Mouse (Mus musculus) left cerebral cortex, postnatal 10 days (tissue): ENCODE data around the gene Zdhhc7. TPM values are rescaled to one million over a fixed set of nuclear protein-coding genes. Genes with fewer than 3 reads are reported as not detected.
A peak's percentile ranks its signal among the peaks of the same experiment; 100 is the strongest.

Source experiments
- DNase-seq, 2 experiments: peaks; one replicate each; pipeline ENCODE4 v3.0.0; 2021 to 2022; ENCODE audit warnings: low spot score in 2 of 2, mixed read lengths in 1 of 2; ENCODE audit errors: extremely low spot score in 1 of 2
- intact Hi-C: fragments of 180-260 bp; cut with DNase I; formaldehyde crosslinking; loops from one replicate; pipeline ENCODE4 v1.15.1; 2025
- total RNA-seq, 2 experiments: library from RNA; stranded (reverse); gene quantifications; 2 replicates each; pipeline ENCODE4 v1.2.3; 2021

Gene Zdhhc7
- 10 to 100 TPM; 32.4 to 36.1 TPM for total RNA-seq

DNA sequence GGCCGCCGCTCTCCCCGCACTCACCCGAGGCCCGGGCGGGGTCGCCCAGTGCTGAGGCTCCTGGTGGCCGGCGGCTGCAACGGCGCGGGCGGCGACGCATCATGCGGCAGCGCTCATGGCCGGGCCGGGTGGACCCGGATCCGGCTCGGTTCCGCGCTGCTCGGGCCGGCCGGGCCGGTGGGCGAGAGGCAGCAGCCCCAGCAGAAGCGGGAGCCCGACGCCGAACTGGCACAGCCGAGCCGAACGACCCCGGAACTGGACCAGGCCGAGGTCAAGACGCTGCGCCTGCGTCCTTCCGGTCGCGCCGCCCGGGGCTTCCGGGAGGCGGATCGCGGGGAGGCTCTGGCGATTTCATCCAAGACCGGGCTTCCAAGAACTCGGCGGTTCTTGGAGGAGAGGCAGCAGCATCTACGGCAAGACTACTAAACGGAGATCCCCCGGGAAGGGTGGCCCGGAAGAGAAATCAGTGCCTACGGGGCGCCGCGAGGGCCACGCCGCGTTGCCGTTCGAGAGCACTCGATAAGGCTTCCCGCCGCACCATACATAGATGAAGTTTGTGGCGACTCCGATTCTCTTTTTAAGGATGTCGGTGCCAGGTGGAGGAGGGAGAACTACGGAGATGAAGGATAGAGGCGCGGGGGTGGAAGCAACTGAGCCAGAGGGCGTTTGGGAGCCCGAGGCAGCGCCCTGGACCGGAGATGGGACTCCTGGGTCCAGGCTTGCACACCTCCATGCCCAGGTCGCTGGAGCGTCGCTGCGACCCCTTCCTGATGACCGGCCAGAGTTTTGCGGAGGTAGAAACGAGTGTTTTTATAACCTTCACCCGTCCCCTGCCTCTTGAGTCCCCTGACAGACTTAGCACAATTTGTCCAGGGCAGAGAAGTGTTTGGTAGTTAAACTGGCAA lies at the start of gene Zdhhc7:
Gene Zdhhc7 (minus strand): TSS at position 415 of the 905 bp plus-strand sequence.
- peak; percentile 70 to 90 for DNase-seq
- intact Hi-C loops = no loop called here

DNA sequence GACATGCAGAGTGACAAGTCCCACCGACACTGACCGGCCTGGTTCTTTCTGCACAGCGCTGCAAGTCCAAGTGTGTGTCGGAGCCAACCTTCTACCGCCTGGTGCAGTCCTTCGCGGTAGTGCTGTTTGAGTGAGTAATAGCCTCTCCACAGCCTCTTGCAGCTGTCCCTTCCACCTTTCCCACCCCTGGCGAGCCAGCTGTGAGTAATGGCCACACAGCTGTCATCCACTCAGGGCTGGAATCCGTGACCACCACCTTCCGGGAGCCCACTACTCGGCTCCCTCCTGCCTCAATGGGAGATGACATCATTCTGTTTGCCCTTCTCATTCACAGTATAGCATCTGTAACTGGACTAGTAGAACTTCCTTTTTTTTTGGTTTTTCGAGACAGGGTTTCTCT lies 48.7 kb upstream of the Zdhhc7 start:
- no peak for DNase-seq
- intact Hi-C loops = no loop called here

DNA sequence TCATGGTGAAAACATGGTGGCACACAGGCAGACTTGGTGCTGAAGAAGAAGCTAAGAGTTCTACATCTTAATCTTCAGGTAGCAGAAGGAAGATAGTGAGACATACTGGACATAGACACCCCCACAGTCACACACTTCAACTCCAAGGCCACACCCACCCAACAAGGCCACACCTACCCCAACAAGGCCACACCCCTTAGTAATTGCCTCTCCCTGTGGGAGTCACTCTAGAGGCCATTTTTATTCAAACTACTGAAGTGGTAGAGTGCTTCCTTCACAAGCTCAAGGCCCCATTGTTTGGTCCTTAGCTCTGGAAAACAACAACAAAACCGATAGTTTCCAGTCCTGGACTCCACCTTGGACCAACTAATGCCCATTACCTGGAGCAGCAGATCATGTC lies 44.8 kb upstream of the Zdhhc7 start:
- intact Hi-C loops = no loop called here
- DNase-seq = no peak

DNA sequence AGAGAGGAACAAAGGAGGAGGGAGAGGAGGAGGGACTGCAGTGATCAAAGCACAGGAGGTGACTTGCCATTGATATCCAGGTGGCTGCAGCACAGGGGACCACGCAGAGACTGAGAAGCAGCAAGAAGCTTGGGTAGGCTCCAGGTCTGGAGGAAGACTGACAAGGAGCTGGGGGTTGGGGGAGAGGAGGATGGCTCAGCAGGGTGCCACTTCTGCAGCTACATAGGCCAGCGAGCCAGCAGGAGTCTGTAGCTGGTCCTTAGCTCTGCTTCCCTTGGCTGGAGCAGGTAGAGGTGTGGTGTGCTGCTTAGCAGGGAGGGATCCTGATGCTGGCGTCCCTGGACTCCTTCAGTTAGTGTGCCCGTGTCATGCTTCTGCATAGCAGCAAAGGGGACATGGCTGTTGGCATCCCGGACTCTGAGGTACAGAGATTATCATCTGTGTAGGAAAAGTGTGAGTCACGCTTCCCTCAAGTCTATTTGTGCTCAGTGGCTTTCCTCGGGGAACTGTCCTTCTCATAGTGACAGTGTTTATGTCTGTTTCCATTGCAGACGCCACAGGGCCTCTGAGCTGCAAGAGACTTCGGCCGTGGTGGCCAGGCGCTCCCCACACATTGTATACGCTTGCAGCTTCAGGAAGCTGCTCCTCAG lies 43.5 kb upstream of the Zdhhc7 start:
- intact Hi-C loops = no loop called here
- DNase-seq = no peak

DNA sequence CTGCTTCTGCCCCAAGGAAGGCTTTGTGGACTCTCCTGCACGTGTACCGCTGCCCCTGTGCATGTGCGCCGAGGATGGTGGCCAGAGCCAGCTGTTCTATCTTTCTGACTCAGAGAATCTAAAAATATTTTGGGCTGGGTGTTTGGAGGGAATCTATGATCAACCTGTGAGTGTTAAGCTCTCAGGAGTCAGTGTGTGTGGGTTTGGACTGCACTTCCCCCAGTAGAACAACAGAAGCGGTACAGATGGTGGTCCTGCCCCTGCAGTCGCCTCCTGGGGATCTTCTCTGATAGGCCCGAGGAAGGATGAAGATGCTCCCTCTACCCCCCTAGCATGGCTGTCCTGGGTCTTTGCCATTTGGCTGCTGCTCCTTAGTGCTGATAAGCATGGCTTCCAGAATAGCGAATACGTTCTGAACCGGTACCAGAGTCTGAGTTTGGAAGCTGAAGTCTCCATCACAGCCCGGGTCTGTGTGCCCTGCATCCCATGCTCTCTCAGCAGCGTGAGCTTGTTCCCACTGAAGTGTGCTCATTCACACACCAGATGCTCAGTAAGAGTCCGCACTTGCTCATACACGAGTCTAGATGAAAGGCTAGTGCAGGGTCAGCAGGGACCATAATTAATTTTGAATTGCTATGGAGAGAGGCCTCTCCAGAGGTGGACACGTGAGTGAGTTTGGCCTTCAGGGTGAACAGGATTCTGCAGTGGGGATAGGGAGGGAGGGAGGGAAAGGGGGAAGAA lies 42.8 kb upstream of the Zdhhc7 start:
- intact Hi-C loops = no loop called here

DNA sequence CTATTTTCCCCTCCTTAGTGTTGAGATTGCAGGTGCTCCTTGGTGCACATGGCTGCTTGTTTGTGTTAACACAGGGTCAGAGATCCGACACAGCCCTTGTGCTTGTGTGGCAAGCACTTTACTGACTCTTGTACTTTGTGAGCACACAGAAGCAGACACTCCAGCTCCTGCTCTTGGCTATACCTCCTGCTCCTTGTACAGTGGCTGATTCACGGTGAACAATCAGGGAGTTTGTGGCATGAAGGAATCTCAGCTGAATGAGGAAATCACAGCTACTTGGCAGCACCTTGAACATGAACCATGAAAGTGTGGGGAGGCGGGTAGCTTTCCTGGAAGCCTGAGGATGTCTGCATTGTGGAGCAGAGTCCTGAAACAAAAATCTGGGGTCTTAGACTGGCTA lies 39.5 kb upstream of the Zdhhc7 start:
- DNase-seq = no peak

More for the DNA sequence above, 42.8 kb upstream of the Zdhhc7 start:
- DNase-seq = peak in 1 of 2 experiments; percentile 23

DNA sequence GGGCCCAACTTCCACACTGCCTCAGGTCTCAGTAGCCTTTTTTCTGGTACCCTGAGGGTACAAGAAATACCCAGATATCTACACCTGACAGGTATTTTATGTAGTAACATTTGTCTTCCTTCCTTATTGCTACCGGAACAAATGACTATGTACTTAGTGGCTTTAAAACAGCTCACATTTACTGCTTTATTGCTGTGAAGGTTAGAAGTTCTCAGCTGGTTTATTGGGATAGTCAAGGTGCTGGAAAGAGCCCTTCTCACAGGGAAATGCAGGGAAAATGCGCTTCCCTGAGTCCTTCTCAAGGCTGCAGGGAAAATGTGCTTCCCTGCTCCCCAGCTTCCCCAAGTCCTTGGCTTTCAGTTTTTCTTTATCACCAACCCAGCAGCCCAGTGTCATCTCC lies 37.7 kb upstream of the Zdhhc7 start:
- intact Hi-C loops = no loop called here
- DNase-seq = no peak

More for the DNA sequence above, 39.5 kb upstream of the Zdhhc7 start:
- intact Hi-C loops = no loop called here

DNA sequence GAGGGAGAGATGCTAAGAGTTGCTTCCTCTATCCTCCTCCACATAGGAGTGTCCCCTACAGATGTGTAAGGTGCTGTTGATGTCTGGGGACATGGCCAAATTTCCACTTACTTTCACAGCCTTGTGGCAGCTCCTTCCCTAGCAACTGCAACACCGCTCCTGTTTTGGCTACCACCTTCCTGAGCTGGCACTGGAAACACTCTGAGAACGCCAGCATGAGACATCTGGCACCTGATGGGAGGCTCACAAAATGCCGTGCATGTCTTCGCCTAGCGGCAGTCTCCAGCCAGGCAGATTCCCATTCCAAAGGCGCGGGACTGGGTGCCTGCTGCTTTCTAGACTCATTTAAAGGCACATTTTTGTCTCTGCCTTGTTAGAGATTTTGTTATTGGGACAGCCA lies 35.3 kb upstream of the Zdhhc7 start:
- peak in 1 of 2 experiments; percentile 61 for DNase-seq
- intact Hi-C loops = no loop called here

DNA sequence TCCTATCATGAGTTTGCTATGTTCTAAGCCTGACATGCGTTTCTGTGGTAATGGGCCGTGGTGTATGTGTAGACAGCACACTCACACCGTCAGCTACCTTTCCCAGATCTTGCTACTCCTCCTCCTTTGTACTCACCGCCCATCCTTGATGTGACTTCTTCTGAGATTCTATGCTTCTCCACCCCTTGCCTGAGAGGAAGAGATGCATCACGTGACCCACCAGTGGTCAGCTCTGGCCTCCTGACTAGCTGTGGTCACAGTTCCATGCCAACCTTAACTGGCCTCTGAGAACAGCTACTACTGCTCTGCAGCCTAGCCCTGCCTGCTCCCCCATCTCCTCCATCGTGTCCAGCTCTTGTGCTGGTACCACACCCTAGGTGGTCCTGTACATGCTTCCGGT lies 34.4 kb upstream of the Zdhhc7 start:
- intact Hi-C loops = no loop called here
- no peak for DNase-seq

DNA sequence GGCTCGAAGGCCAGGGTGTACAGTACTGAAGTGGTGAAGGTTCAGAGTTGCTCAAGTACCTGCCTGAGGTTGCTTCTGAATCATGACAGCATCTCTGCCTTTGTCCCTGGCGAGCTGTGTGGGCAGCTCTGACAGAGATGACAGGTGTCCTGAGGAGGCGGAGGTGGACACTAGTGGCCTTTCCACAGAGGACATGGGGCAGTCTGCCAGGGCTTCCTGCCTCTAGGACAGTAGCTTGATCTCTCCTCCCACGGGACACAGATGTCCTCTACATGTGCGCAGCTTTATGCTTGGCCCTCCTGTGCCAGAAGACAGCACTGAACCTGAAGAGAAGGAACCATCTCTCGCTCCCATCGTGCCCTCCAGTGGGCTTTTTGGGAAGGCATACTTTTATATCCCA lies 31.9 kb upstream of the Zdhhc7 start:
- DNase-seq = no peak
- intact Hi-C loops = no loop called here

DNA sequence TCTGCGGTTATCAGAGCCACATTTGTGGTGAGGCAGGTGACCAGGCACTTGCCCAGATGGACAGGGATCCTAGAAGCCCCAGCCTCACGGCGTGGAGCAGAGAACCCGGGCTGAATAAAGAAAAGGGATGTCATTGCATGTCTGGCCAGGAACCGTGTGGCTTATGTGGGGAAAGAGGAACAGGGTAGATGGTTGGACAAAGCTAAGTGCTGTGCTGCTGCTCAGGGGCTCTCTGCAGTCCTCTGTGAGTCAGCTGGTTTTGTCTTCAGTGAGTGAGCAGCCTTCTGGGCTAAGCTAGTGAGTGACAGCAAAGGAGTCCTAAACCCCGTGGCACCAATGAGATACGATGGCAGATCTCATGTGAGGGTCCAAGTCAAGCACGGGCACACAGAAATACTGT lies 29.9 kb upstream of the Zdhhc7 start:
- DNase-seq = no peak
- intact Hi-C loops = no loop called here

DNA sequence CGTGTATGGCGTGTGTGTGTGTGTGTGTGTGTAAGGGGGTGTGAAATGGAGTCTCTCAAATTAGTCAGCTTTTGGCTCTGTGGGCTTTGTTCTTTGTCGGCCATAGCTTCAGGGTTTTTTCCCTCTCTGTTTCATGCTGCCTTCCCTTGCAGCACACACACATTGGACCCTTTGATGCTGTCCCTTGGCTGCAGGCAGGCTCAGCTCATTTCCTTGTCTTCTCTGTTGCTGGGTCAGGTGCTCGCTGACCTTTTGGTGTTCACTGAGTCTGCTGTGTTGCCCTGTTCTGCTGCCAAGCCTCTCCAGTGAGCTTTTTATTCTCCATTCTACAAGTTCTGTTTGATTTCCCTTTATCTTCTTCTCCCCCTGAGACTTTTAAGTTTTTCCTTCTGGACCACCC lies 28.3 kb upstream of the Zdhhc7 start:
- intact Hi-C loops = no loop called here
- no peak for DNase-seq

DNA sequence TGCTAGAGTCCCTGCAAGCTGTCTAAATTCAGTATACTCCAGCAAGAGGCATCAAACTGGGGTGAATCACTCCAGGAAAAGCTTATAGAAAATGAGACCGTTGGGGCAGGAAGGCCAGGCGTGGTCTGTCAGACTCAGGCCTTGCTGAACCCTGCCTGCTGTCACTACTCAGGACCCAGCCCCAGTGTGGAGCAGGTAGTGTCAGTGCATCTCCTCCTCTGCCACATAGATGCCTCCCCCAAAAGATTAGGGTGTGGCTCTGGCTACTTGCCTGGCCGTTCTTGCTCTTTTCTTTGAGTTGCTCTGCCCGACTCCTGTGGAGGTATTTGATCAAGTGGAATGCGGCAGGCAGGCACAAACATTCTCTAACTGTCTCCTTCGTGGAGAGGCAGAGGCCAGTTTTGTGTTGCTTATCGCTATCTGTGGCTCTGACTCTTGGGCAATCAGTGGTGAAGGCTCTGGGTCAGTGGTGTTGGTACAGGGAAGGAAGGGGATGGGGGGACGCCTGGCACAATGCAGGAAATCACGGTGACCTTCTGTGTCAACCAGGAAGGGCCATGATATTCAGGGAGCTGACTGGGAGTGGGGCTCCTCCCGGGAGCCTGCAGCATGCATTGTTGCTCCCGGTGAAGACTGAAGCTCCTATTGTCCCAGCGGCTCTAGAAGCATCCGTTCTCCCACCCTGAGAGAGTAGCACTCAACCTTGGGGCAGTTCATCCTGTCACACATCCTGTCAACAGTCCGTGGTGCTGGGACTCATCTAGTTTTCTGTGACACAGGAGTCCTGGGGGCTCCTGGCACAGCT lies 25.3 kb upstream of the Zdhhc7 start:
- intact Hi-C loops = no loop called here
- no peak for DNase-seq

DNA sequence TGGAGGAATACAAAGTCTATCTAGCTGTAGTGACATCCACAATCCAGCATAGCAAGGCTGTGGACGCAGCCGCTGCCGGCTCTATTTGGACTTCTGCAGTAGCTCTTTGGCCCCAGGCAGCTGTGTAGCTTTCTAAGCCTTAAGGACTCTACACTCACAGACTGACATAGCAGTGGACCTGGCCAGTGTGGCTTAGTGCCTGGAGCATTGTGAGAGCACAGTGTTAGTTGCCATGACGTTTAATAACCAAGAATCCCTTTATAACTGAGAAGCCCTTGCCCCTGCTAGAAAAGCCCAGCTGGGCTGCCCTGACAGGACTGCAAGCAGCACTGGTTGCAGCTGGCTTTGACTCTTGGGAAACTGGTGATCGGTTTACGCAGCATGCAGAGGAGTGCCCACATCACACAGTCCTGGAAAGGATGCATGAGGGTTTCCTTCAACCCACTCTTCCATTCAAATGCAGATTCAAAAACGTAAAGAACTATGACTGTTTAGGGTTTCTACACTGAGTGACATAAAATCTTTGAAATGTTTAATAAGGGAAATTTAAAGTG lies 23.6 kb upstream of the Zdhhc7 start:
- intact Hi-C loops = no loop called here
- no peak for DNase-seq

DNA sequence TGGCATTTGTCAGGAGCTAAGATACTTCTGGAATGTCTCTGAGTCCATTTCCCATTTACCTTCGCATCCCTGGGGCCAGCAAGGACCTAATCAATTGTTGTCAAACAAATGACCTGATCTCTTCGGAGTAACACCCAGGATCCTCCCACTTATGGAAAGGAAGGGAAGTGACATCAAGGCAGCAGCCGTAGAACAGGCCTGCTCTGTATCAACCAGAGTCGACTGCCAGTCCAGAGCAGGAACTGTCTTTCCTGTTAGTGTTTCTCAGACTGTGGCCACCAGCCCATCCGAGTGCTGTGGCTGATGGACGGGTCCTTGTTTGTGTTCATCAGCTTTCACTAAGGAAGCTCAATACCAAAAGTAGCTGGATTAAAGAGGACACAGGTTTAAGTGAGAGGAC lies 23.0 kb upstream of the Zdhhc7 start:
- DNase-seq = no peak
- intact Hi-C loops = no loop called here

DNA sequence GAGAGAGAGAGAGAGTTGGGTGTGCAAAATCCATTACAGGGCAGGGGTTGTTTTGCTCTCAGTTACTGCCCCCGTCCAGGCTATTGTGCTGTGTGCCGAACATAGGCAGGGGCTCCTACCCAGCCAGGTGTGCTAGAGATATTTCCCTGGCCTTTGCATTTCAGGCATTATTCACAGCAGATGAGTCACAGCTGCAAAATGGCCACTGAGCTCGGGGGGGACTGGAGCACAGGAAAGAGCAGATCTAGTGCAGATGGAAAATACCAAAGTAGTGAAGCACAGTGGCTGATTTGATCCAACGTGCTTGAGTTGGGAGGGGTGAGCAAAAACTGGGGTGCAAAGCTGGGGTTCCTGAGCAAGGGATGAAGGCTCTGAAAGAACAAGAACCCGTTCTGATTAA lies 19.7 kb upstream of the Zdhhc7 start:
- DNase-seq = no peak

DNA sequence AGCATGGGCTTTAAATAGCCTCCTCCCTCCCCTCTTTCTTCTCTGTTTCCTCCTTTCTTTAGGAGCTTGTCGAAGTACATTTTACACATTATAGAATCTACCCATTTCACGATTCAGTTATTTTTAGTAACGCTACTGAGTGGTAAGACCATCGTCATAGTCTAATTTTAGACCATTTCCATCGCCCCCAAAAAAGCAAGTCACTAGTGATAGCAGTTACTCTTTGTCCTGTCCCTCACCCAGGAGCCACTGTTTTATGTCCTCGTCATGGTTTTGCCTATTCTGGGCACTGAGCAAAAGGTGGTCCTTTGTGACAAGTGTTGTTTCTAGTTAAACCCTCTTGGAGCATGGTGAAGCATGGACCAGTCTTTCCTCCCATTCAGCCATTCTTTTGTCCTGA lies 18.6 kb upstream of the Zdhhc7 start:
- DNase-seq = no peak
- intact Hi-C loops = no loop called here

More for the DNA sequence above, 19.7 kb upstream of the Zdhhc7 start:
- intact Hi-C loops = no loop called here

DNA sequence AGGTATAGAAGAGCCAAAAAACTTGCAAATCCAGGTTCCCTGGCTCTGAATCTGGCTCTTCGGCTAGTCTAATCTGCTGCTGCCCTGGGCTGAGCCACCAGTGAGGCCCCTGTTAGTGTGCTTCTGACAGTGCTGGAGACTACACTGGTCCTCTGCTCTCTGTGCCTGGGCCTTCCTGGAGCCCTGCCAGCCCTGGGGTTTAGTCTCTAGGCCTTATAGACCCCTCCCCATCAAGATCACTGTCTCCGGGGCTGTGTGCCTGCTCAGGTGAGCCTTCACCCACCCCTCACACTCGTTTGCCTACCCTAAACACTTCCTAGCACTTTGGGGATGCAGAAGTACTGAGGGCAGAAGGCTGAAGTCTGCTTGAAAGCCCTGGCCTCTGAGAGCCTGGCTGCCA lies 18.1 kb upstream of the Zdhhc7 start:
- no peak for DNase-seq
- intact Hi-C loops = no loop called here

DNA sequence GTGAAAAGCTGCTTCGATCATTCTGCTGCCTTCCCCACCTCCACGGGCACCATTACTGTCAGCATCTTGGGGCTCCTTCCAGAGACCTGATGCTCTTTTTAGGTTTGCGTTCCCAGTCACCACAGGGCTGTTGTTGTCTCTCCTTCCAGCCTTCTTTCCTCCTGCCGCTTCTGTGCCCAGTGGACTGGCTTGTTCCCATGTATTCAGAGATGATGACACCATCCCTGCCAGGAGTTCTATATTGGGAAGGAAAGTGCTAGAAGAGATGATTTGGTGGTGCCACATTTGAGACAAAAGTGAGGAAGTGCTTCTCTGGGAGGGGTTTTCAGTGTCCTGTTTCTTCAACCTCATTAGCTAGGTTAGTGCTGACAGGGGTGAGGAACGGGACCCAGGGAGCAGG lies 17.6 kb upstream of the Zdhhc7 start:
- intact Hi-C loops = no loop called here
- DNase-seq = no peak
